Comparison of ENCODE assay signal across 32 mouse cellular contexts in the genomic region with DNA sequence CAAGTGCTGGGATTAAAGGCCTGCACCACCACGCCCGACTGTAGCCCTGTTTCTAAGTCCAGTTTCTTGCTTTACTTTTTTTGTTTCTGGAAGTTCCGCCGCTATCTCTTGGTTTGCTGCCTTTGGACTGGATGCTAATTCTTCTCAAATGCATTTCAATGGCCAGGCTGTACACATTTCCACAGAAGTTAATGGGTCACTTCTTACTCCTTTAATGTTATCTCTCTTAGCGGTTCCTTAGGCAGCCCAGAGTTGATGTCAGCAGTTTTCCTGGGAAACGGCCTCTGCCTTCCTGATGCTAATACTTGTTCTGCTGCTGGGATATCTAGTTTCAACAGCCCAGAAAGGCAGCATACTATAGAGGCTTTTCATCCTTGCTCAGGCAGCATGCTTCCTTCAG. TPM values are rescaled to one million over a fixed set of nuclear protein-coding genes. Genes with fewer than 3 reads are reported as not detected.
"Had no signal": no experiment of that assay in that cellular context is flagged by ENCODE, and none has a peak within 500 bp of the region (broad histone marks: within the 10 kb centered on the region; RNA-seq: fewer than 3 reads in every experiment).

No protein-coding gene starts in this region.

- H3K27me3 ChIP-seq: heart, embryonic 12.5 days; hindbrain, embryonic 13.5 days; hindbrain, embryonic 15.5 days; limb, embryonic 12.5 days; liver, embryonic 13.5 days; liver, embryonic 15.5 days had no signal

- H3K4me1 ChIP-seq: heart, embryonic 10.5 days; heart, embryonic 12.5 days; hindbrain, embryonic 13.5 days; hindbrain, embryonic 15.5 days; limb, embryonic 10.5 days; limb, embryonic 12.5 days had no signal

- H3K4me3 ChIP-seq: gastrocnemius, adult 2 months; heart, embryonic 10.5 days; heart, embryonic 12.5 days; hindbrain, embryonic 13.5 days; hindbrain, embryonic 15.5 days; layer of hippocampus, adult 2 months; left cerebral cortex, adult 2 months; limb, embryonic 10.5 days; limb, embryonic 12.5 days; liver, embryonic 13.5 days; liver, embryonic 15.5 days had no signal

- DNase-seq: gastrocnemius, adult 2 months; gastrocnemius, postnatal 10 days; gastrocnemius, postnatal 25 days; heart, postnatal 10 days; heart, postnatal 4 days; kidney, adult 18-20 months; kidney, adult 8-10 months; kidney, postnatal 10 days; kidney, postnatal 25 days; kidney, postnatal 4 days; liver, embryonic 13.5 days had no signal

- H3K27ac ChIP-seq: gastrocnemius, adult 2 months; heart, embryonic 10.5 days; hindbrain, embryonic 13.5 days; hindbrain, embryonic 15.5 days; hindbrain, postnatal 0 days; layer of hippocampus, adult 2 months; left cerebral cortex, adult 2 months; limb, embryonic 10.5 days; limb, embryonic 12.5 days; liver, embryonic 13.5 days; liver, embryonic 15.5 days had no signal

- H3K9ac ChIP-seq: heart, embryonic 12.5 days; hindbrain, embryonic 13.5 days; hindbrain, embryonic 15.5 days; limb, embryonic 12.5 days; liver, embryonic 13.5 days; liver, embryonic 15.5 days had no signal

- H3K9me3 ChIP-seq: heart, embryonic 10.5 days; heart, embryonic 12.5 days; hindbrain, embryonic 13.5 days; hindbrain, embryonic 15.5 days; limb, embryonic 10.5 days; limb, embryonic 12.5 days; liver, embryonic 13.5 days; liver, embryonic 15.5 days had no signal

RNA-seq across cellular contexts. Expression of a gene that starts 20.5 kb away (rescaled TPM):
- total RNA-seq: gastrocnemius, adult 2 months; gastrocnemius, postnatal 10 days; gastrocnemius, postnatal 25 days; granulocyte monocyte progenitor cell, adult 5-6 weeks; heart, adult 8-10 months; heart, postnatal 25 days; heart, postnatal 4 days; hindbrain, postnatal 0 days; layer of hippocampus, adult 2 months; left cerebral cortex, adult 2 months had no signal
- polyA plus RNA-seq: heart, embryonic 10.5 days; heart, embryonic 12.5 days; heart, embryonic 14.5 days; heart, embryonic 16.5 days; hindbrain, embryonic 11.5 days; hindbrain, embryonic 13.5 days; hindbrain, embryonic 15.5 days; hindbrain, postnatal 0 days; intestine, embryonic 14.5 days; intestine, postnatal 0 days; kidney, embryonic 14.5 days; kidney, embryonic 16.5 days; limb, embryonic 10.5 days; limb, embryonic 12.5 days; liver, embryonic 11.5 days; liver, embryonic 13.5 days; liver, embryonic 15.5 days had no signal

RNA-seq across cellular contexts. Expression of a gene that starts 27.9 kb away (rescaled TPM):
- polyA plus RNA-seq: hindbrain, embryonic 11.5 days had no signal

RNA-seq across cellular contexts. Expression of a gene that starts 39.4 kb away (rescaled TPM):
- total RNA-seq: granulocyte monocyte progenitor cell, adult 5-6 weeks; hindbrain, postnatal 0 days had no signal
- polyA plus RNA-seq: heart, embryonic 10.5 days; intestine, embryonic 14.5 days; intestine, postnatal 0 days had no signal
